Comparison of ENCODE assay signal across 20 mouse cellular contexts in the genomic region with DNA sequence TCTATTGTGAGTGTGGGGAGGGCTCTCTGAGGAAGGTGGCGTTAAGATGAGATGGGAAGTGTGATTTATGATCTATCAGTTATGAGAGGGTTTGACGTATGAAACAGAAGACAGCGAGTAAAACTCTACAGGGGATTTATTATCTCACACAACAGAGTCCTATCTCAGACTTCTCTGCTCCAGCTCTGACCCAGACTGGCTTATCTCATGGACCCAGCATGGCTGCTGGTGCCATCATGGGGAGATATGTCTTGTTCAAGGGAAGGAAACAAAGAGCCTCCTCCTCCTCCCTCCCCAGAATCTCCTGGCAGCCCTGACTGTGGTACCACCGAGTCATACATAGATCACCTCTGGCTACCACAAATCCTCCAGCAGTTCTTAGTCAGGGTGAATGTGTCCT. TPM values are rescaled to one million over a fixed set of nuclear protein-coding genes. Genes with fewer than 3 reads are reported as not detected.
DNase-seq lines count a peak whose midpoint lies in the region; ATAC-seq and TF ChIP-seq lines count a peak whose summit lies in the region.
"Had no signal": no experiment of that assay in that cellular context is flagged by ENCODE, and none has a peak within 500 bp of the region (broad histone marks: within the 10 kb centered on the region; RNA-seq: fewer than 3 reads in every experiment).

No protein-coding gene starts in this region.

- TF ChIP-seq POLR2A in MEL (IDR thresholded peaks at IDR 0.05; ENCODE audit: control insufficient read depth in 1 of 2, insufficient read depth in 1 of 2, low read depth in 1 of 2, low read length in 2 of 2, poor library complexity in 1 of 2) = no peak
- no peak for TF ChIP-seq POLR2A in cortical plate, adult 2 months (IDR thresholded peaks at IDR 0.05; ENCODE audit: extremely low read depth, insufficient read depth, low read length)

- TF ChIP-seq EP300 in MEL (IDR thresholded peaks at IDR 0.05; ENCODE audit: low read depth in 1 of 2, low read length in 2 of 2) = peak; percentile 97 to 98

- peaks cover 22% of the 10 kb centered on the region for H3K4me1 ChIP-seq in heart, embryonic 10.5 days
- H3K4me1 ChIP-seq in MEL (ENCODE audit: control insufficient read depth in 1 of 2, insufficient read depth in 2 of 2, low read length in 2 of 2) = peaks cover 3 to 28% of the 10 kb centered on the region in 2 experiments
- peaks cover 33% of the 10 kb centered on the region for H3K4me1 ChIP-seq in cortical plate, adult 2 months (ENCODE audit: control insufficient read depth, insufficient read depth, low read length)
- peaks cover 10% of the 10 kb centered on the region for H3K4me1 ChIP-seq in liver, embryonic 16.5 days (ENCODE audit: control insufficient read depth, low read depth, low read length)
- H3K4me1 ChIP-seq: embryonic facial prominence, embryonic 15.5 days had no signal

- peak; percentile 90 for ATAC-seq in liver, embryonic 16.5 days (ENCODE audit: low read depth)
- ATAC-seq in monocyte, adult 5-6 weeks (replicated peaks; ENCODE audit: insufficient number of reproducible peaks, low FRiP score, low TSS enrichment, poor library complexity, severe bottlenecking) = no peak
- ATAC-seq in activated CD4-positive, CD25-positive, alpha-beta regulatory T cell, adult 4 months = no peak
- ATAC-seq: CD4-positive, CD25-positive, alpha-beta regulatory T cell, adult 4 months; forebrain, embryonic 16.5 days; hindbrain, postnatal 0 days had no signal

- WGBS in heart, embryonic 10.5 days = 54% methylated on average over 4 of the region's 4 CpGs
- 13% methylated on average over 4 of the region's 4 CpGs for WGBS in liver, embryonic 16.5 days (ENCODE audit: insufficient replicate concordance)

- no peak overlapping the region for H3K27ac ChIP-seq in heart, embryonic 10.5 days
- H3K27ac ChIP-seq in MEL (ENCODE audit: control insufficient read depth, low read depth, low read length) = peak overlapping the region; percentile 50
- peak overlapping the region; percentile 20; the same call in 1 of the 2 replicates for H3K27ac ChIP-seq in cortical plate, adult 2 months (ENCODE audit: insufficient read depth, low read length)
- no peak overlapping the region for H3K27ac ChIP-seq in liver, embryonic 16.5 days (ENCODE audit: low read length)
- H3K27ac ChIP-seq: embryonic facial prominence, embryonic 15.5 days; hindbrain, embryonic 10.5 days; hindbrain, postnatal 0 days; kidney, postnatal 0 days; limb, embryonic 10.5 days had no signal

- no peak overlapping the region for H3K4me3 ChIP-seq in heart, embryonic 10.5 days
- H3K4me3 ChIP-seq in MEL (ENCODE audit: control insufficient read depth in 1 of 2, insufficient read depth in 1 of 2, low read depth in 2 of 2, low read length in 2 of 2) = no peak overlapping the region
- no peak overlapping the region for H3K4me3 ChIP-seq in cortical plate, adult 2 months (ENCODE audit: insufficient read depth, low read length)
- H3K4me3 ChIP-seq in liver, embryonic 16.5 days (ENCODE audit: low read depth, low read length) = no peak overlapping the region
- H3K4me3 ChIP-seq: embryonic facial prominence, embryonic 15.5 days; hindbrain, embryonic 10.5 days; limb, embryonic 10.5 days had no signal

- no peaks in the 10 kb centered on the region for H3K79me2 ChIP-seq in MEL (ENCODE audit: control insufficient read depth, insufficient read depth, low read length, poor library complexity)

- TF ChIP-seq RAD21 in MEL (IDR thresholded peaks at IDR 0.05; ENCODE audit: low read depth, low read length) = no peak

- no peaks in the 10 kb centered on the region for H3K36me3 ChIP-seq in heart, embryonic 10.5 days
- peaks cover 0 to 9% of the 10 kb centered on the region in 2 experiments; a peak in 2 of 4 replicates for H3K36me3 ChIP-seq in MEL (ENCODE audit: control insufficient read depth in 1 of 2, insufficient read depth in 2 of 2, low read length in 2 of 2)
- H3K36me3 ChIP-seq in liver, embryonic 16.5 days (ENCODE audit: control insufficient read depth, insufficient read depth) = no peaks in the 10 kb centered on the region
- H3K36me3 ChIP-seq: embryonic facial prominence, embryonic 15.5 days; hindbrain, embryonic 10.5 days; limb, embryonic 10.5 days had no signal

- no peak for TF ChIP-seq CTCF in MEL (IDR thresholded peaks at IDR 0.05 in 2 of 3, conservative IDR thresholded peaks at IDR 0.05 in 1 of 3; ENCODE audit: control insufficient read depth in 1 of 3, insufficient read depth in 1 of 3, low read depth in 2 of 3, low read length in 3 of 3, poor library complexity in 1 of 3, severe bottlenecking in 1 of 3)
- TF ChIP-seq CTCF in cortical plate, adult 2 months (IDR thresholded peaks at IDR 0.05; ENCODE audit: extremely low read depth, insufficient read depth, low read length) = no peak

- no peaks in the 10 kb centered on the region for H3K9me3 ChIP-seq in heart, embryonic 10.5 days
- no peaks in the 10 kb centered on the region for H3K9me3 ChIP-seq in MEL (replicated peaks; ENCODE audit: insufficient read depth, low read length)
- no peaks in the 10 kb centered on the region for H3K9me3 ChIP-seq in liver, embryonic 16.5 days (replicated peaks; ENCODE audit: control insufficient read depth, low read length)
- H3K9me3 ChIP-seq: embryonic facial prominence, embryonic 15.5 days; hindbrain, embryonic 10.5 days; limb, embryonic 10.5 days had no signal

- no peak overlapping the region; the same call in 1 of the 2 replicates for H3K4me2 ChIP-seq in liver, embryonic 16.5 days (ENCODE audit: low read depth, low read length)
- H3K4me2 ChIP-seq: embryonic facial prominence, embryonic 15.5 days had no signal

- peaks cover 47% of the 10 kb centered on the region for H3K27me3 ChIP-seq in heart, embryonic 10.5 days (ENCODE audit: insufficient read depth, poor library complexity, severe bottlenecking)
- H3K27me3 ChIP-seq in MEL (ENCODE audit: control insufficient read depth in 1 of 2, insufficient read depth in 2 of 2, low read length in 2 of 2) = no peaks in the 10 kb centered on the region
- peaks cover 10% of the 10 kb centered on the region for H3K27me3 ChIP-seq in liver, embryonic 16.5 days (ENCODE audit: control insufficient read depth, insufficient read depth, low read depth, low read length)
- H3K27me3 ChIP-seq: embryonic facial prominence, embryonic 15.5 days had no signal

- no peak overlapping the region for H3K9ac ChIP-seq in MEL (ENCODE audit: control insufficient read depth, low read depth, low read length, poor library complexity, severe bottlenecking)
- H3K9ac ChIP-seq in liver, embryonic 16.5 days (ENCODE audit: low read depth, low read length) = no peak overlapping the region
- H3K9ac ChIP-seq: embryonic facial prominence, embryonic 15.5 days had no signal

- DNase-seq in heart, embryonic 10.5 days (ENCODE audit: low spot score) = peak; percentile 90
- no peak for DNase-seq in heart, adult 11 months
- DNase-seq in MEL (ENCODE audit: low read depth, low spot score) = peak; percentile 90
- DNase-seq in cerebellum, adult 9-11 months = no peak
- DNase-seq: cerebellum, postnatal 10 days; kidney, adult 11 months; lung, adult 18-20 months; lung, postnatal 14 days; thymus, postnatal 4 days had no signal

TF ChIP-seq in MEL, 35 proteins besides CTCF, POLR2A, EP300 and RAD21 (continues in another document):
- TF ChIP-seq SMC3 (IDR thresholded peaks at IDR 0.05; ENCODE audit: low read depth, low read length) (no peak), GABPA (IDR thresholded peaks at IDR 0.05; ENCODE audit: low read depth, low read length) (no peak), MEF2A (IDR thresholded peaks at IDR 0.05; ENCODE audit: extremely low read depth, insufficient replicate concordance, low read depth, low read length, poor library complexity, severe bottlenecking) (peak; percentile 40; the same call in 1 of the 2 replicates), ELF1 (IDR thresholded peaks at IDR 0.05; ENCODE audit: low read depth, low read length) (0 out of 2 replicates have a peak, but pooled peaks have one; percentile 19), TAL1 (IDR thresholded peaks at IDR 0.05; ENCODE audit: low read length) (peak; percentile 98), POLR2AphosphoS5 (IDR thresholded peaks at IDR 0.05; ENCODE audit: borderline replicate concordance, low read depth, low read length) (no peak), NELFE (IDR thresholded peaks at IDR 0.05; ENCODE audit: low read depth, low read length) (no peak), USF1 (IDR thresholded peaks at IDR 0.05; ENCODE audit: low read depth, low read length) (no peak), GATA1 (IDR thresholded peaks at IDR 0.05; ENCODE audit: low read depth, low read length) (peak; percentile 100), ZKSCAN1 (IDR thresholded peaks at IDR 0.05; ENCODE audit: low read depth, low read length) (no peak), SIN3A (IDR thresholded peaks at IDR 0.05; ENCODE audit: low read length) (peak; percentile 70; the same call in 1 of the 2 replicates), E2F4 (IDR thresholded peaks at IDR 0.05; ENCODE audit: borderline replicate concordance, low read depth, low read length) (no peak), KAT2A (conservative IDR thresholded peaks at IDR 0.05; ENCODE audit: low read depth, low read length) (no peak), CHD1 (IDR thresholded peaks at IDR 0.05; ENCODE audit: low read depth, low read length) (no peak), ZMIZ1 (IDR thresholded peaks at IDR 0.05; ENCODE audit: low read depth, low read length) (no peak), MAX (IDR thresholded peaks at IDR 0.05; ENCODE audit: low read length) (peak; percentile 25; the same call in 1 of the 2 replicates), UBTF (IDR thresholded peaks at IDR 0.05; ENCODE audit: borderline replicate concordance, insufficient read depth, low read depth, low read length) (no peak), MYB (IDR thresholded peaks at IDR 0.05; ENCODE audit: low read depth, low read length) (peak; percentile 56), ZC3H11A (IDR thresholded peaks at IDR 0.05; ENCODE audit: low read depth, low read length) (no peak), RCOR1 (IDR thresholded peaks at IDR 0.05; ENCODE audit: low read depth, low read length) (peak; percentile 95), ZNF384 (IDR thresholded peaks at IDR 0.05; ENCODE audit: low read depth, low read length) (no peak), BHLHE40 (IDR thresholded peaks at IDR 0.05; ENCODE audit: borderline replicate concordance, low read depth, low read length) (peak; percentile 53; the same call in 1 of the 2 replicates)

RNA-seq across cellular contexts. Expression of gene Kcnb1, which starts 48.1 kb away (rescaled TPM):
- polyA plus RNA-seq in heart, embryonic 10.5 days (2016; fragmentation: Nextera tagmentation; extraction: Ambion mirVana) = 0.16 and 0.21 TPM in 2 replicates
- 0.39 and 0.69 TPM in 2 replicates for total RNA-seq in MEL (2012; rRNA removed)
- 1 to 10 TPM in 1 of 2 experiments, not detected in 1; 3.6 TPM for polyA plus RNA-seq in MEL (2012; ENCODE audit: insufficient read depth in 1 of 2, insufficient read length in 2 of 2, low read depth in 1 of 2, low replicate concordance in 2 of 2, missing spikeins in 1 of 2)
- 63.5 and 68.7 TPM in 2 replicates for polyA plus RNA-seq in cortical plate, adult 2 months (2012; rRNA removed)
- polyA plus RNA-seq in liver, embryonic 16.5 days (2015; fragmentation: Nextera tagmentation; extraction: Ambion mirVana) = 0.14 and 0.16 TPM in 2 replicates
- total RNA-seq in monocyte, adult 5-6 weeks (2017) = 0.49 to 2.1 TPM (median 0.57 TPM) in 3 replicates
- polyA plus RNA-seq in activated CD4-positive, CD25-positive, alpha-beta regulatory T cell, adult 4 months (2017; shearing (Covaris generic)) = under 1 TPM; 0.61 to 0.96 TPM

Comparison
In these comparisons a context has a peak if more than half of its experiments do, and no peak if none do; other contexts are left out.
1. DNase-seq: peak in heart, embryonic 10.5 days (single experiment) and MEL (single experiment); none in heart, adult 11 months (single experiment) and cerebellum, adult 9-11 months (single experiment).
2. H3K27ac ChIP-seq: peak in MEL (single experiment) and cortical plate, adult 2 months (single experiment); none in heart, embryonic 10.5 days (single experiment) and liver, embryonic 16.5 days (single experiment).
3. RNA of gene Kcnb1, which starts 48.1 kb away (polyA plus RNA-seq): 63.5 to 68.7 TPM in cortical plate, adult 2 months; 3.6 TPM in MEL, 0.61 to 0.96 TPM in activated CD4-positive, CD25-positive, alpha-beta regulatory T cell, adult 4 months, 0.16 to 0.21 TPM in heart, embryonic 10.5 days and 0.14 to 0.16 TPM in liver, embryonic 16.5 days; every median in the first group is over 10 times any median in the second.